Mouse (Mus musculus): ENCODE data around the gene Mrps16.
A peak's percentile ranks its signal among the peaks of the same experiment; 100 is the strongest.

Gene Mrps16

DNA sequence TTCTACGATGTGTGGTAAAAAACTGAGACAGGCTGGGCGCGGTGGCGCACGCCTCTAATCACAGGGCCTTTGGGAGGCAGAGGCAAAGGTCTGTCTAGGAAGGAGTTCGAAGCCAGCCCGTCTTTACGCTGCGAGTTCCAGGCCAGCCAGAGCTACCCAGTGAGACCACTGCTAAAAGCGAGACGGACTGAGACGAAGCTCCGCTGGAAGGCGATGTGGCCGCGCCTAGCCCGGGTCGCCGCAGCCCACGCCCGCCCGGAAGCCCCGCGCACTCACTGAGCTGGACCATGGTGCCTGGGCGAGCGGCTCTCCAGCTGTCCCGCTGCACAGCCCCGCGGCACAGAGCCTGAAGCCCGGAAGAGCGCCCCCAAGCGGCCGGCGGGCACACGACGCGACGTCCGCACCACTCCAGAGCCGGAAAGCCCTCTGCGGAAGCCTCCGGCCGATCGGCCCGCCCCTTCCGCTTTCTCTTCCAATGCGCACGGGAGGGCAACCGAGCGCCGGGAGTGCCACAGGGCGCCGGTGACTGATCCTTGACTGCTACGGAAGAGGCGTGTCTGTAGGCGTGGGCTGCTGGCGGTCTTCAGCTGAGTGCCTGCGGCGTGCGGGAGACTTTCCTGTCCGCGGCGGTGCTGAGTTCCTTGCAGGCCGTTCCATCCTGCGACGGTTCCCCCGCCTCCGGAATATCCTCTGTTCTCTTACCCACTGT, at the start of gene Mrps16:
Mrps16 (minus strand) TSS at position 430 of the 709 bp plus-strand sequence.
- peak; percentile 97 for DNase-seq (ENCODE audit: low spot score in 2 of 2)

DNA sequence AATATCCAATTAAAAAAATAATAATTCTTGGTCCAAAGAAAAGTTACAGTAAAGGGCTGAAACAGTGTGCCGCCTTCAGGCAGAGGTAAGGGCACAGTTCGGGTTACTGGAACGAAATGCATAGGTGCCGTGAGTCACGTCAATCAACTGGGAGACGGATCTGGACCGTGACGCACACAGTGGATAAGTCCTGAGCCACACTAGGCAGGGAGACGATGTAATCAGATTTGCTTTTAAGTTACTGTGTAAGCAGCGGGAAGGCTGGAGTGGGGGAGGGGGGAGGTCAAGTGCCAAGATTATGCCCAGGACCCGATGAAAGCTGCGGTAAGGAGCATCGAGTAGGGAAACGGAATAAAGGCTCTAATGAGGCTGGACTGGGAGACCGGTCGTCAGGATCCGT, 48.8 kb upstream of the Mrps16 start:
- no peak for DNase-seq (ENCODE audit: low spot score in 2 of 2)

DNA sequence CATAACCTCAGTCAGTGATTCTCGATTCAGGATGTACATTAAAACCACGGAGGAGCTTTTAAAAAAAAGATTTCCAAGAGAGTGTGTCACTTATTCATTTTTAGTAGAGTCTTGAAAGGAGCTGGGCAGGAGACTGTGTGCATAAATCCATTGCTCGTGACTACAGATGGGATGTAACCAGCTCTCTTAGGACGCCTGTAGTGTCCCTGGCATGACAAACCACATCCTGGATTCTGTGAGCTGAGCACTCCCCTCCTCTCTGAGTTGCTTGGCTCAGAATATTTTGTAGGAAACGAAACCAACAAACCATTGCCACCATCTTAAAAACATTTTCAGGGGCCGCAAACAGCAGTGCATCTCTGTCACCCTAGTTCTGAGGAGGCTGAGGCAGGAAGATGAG, 43.5 kb upstream of the Mrps16 start:
- DNase-seq (ENCODE audit: low spot score in 2 of 2): no peak

DNA sequence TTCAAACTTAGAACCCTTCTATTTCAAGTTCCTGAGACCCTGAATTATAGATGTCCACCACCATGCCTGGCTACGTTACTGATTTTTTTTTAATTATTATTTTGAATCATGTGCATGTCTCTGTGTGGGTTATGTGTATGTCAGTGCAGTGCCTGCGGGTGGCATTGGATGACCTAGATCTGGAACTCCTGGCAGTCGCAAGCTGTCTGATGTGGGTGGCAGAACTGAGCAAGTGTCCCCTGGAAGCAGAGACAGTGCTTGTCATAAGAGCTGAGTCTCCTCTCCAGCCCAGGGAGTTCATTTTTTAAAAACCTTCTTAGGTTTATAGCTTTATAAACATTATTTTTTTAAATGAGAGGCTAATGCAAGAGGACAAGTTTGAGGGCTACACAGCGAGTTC, 39.0 kb upstream of the Mrps16 start:
- DNase-seq (ENCODE audit: low spot score in 2 of 2): no peak

DNA sequence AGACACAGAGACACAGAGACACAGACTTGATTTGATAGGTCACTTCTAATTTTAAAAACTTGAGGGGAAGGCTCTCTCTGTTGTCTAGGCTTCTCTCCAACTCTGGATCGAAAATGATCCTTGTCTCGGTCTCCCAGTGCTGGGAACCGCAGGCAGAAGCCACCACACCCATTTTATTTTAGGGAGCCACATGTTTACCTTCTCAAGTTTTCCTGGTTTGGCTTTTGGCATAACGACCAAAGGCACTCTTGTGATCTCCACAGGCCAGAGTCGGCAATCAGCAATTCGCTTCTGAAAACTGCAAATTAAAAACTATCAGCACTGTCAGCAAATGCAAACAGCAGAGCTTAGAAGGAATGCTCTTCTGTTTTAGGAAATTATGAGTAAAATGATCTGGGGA, 38.3 kb upstream of the Mrps16 start:
- no peak for DNase-seq (ENCODE audit: low spot score in 2 of 2)

DNA sequence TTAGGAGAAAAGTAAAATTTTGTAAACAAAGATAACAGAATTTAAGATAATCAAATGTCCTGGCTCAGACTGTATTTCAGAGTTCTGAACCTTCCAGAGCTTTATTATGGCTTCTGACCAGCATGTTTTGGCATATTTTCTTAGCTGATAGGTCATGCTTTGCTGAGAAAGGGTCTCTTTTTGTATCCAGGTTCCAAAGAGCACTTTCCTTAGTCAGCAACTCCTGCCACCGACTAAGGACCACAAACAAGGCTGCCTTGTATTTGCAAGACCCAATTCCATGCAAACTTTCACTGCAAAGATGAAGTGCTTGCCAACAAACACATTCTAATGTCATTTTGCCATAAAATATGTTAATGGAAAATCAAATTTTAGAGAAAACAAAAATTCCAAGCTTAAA, 36.4 kb upstream of the Mrps16 start:
- no peak for DNase-seq (ENCODE audit: low spot score in 2 of 2)

DNA sequence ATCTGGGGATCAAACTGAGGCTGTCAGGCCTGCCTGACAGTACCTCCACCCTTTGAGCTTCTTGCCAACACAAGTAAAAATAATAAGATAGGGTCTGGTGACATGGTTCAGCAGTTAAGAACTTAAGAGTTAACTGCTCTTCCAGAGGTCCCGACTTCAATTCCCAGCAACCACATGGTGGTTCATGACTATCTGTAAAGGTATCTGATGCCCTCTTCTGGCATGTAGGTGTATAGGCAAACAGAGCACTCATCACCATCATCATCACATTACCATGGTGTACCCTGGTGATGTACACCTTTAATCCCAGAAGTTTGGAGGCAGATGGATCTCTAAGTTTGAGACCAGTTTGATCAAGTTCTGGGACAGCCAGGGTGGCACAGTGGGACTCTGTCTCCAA, 35.2 kb upstream of the Mrps16 start:
- DNase-seq (ENCODE audit: low spot score in 2 of 2): no peak

DNA sequence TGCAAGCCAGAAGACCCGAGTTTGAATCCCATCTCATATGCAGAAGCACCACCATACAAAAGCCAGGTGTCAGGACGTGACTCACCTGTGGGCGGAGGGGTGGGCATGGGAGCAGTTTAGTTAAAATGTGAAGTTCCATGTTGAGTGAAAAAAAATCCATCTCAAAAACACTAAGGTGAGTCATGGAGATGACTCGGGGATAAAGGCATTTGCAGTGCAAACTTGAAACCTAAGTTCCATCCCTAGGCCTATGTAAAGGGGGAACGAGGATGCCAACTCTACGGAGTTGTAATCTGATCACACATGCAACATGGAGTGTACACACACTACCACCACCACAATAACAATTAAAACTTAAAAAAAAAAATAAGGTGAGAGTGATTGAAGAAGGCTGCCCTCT, 29.6 kb upstream of the Mrps16 start:
- DNase-seq (ENCODE audit: low spot score in 2 of 2): no peak

DNA sequence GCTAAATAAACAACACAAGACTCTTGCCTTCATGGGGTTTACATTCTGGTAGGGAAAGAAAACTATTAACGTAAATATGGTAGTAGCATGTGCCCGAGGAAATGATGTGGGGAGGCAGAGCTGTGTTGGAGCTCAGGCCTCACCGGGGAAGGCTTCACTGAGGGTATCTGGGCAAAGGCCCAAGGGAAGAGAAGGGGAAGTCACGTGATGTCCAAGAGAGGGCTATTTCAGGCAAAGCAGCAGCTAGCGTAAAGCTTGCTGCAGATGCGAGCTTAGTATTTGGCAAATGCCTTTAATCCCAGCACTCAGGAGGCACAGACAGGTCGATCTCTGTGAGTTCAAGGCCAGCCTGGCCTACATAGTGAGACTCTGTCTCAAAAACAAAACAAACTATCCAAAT, 28.8 kb upstream of the Mrps16 start:
- peak; percentile 31 to 36 for DNase-seq (ENCODE audit: low spot score in 2 of 2)

DNA sequence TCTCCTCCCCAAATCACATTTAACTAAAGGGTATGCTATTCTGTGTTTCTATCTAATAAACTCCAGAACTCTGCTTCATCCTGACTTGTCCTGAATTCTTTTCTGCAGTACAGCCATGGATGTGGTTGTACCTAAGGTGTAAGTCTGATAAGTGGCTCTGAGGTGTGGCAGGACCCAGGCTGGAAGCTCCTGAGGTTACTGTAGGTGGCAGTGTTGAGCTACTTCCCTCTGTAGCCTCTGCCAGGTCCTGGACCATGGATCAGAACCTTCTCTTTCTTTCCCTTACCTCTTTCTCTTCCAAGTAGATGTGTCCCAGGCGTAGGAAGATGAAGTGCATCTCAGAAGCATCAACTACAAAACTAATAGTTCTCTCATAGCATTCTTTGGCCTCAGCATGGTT, 6.6 kb upstream of the Mrps16 start:
- DNase-seq (ENCODE audit: low spot score in 2 of 2): peak in 1 of 2 experiments; percentile 51

DNA sequence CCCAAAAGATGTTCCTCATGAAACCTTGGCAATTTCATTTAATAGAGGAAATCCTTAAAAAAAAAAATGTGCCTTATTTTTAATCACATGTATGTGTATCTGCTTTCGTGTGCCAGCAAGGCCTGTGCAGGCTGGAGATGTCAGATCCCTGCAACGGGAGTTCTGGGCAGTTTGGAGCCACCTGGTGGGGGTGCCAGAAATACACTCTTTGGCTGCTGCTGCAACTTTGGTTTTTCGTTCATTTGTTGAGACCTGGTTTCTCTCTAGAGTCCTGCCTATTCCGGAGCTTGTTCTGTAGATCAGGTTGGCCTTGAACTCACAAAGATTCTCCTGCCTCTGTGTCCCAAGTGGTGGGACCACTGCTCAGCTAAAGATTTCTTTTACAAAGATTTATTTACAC, 5.4 kb upstream of the Mrps16 start:
- no peak for DNase-seq (ENCODE audit: low spot score in 2 of 2)

DNA sequence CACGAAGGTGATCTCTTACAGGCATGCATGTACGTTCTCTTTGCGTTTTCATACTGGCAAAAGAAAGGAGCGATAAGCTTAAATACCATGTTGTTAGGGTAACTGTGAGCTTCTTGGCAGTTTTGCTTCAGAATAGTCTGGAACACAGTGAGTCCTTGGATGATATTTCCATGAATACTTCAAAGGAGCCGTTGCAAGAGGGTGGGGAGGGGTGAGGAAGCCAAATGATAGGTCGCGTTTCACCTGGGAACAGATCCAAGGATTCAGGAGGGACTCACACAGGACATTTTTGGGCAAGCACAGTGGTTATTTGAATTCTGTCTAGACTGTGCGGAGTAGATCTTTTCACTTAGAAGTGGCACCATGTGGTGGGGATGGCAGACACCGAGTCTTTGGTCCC, 3.8 kb upstream of the Mrps16 start:
- no peak for DNase-seq (ENCODE audit: low spot score in 2 of 2)

DNA sequence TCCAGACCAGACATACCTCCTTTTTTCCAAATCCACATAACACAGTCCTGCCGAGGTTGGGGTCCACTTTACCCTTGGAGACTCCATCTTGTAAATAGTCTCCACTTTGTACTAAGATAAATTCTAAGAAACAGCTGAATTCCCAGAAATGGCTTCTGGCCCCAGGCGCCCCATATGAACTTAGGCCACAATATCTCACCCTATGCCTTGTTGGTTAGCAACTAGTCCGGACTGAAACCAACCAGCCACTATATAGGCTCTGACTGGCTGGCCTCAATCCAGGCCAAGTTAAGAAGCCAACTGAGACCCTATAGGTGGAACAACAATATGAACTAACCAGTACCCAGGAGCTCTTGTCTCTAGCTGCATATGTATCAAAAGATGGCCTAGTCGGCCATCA, 1.1 kb downstream of the Mrps16 start:
- no peak for DNase-seq (ENCODE audit: low spot score in 2 of 2)

DNA sequence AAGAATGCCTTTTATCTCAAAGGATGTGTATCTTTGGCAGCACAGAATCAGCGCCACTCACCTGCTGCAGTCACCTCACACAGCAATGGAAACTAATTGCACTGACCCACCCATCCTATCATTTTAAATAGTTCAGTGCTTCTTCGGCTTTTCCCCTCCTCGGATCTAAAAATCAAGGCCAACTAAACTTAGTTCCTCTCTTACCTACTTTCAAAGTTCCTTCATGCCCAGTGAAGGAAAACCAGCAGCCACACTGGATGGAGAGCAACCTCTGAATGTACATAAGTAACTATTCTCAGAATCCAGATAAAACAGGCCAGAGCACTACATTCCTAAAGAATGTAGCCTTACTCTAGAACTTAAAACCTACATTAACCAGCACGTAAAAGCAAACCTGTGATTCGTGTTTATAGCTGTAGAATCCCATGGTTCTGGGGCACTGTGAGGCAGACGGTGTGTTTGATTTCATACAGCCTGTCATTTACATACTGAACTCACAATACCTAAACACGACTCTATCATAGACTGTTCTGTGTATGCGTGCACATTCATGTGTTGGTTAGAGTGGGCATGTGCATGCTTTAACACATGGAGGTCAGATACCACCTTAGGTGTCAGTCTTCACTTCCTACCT, 3.9 kb downstream of the Mrps16 start:
- no peak for DNase-seq (ENCODE audit: low spot score in 2 of 2)

DNA sequence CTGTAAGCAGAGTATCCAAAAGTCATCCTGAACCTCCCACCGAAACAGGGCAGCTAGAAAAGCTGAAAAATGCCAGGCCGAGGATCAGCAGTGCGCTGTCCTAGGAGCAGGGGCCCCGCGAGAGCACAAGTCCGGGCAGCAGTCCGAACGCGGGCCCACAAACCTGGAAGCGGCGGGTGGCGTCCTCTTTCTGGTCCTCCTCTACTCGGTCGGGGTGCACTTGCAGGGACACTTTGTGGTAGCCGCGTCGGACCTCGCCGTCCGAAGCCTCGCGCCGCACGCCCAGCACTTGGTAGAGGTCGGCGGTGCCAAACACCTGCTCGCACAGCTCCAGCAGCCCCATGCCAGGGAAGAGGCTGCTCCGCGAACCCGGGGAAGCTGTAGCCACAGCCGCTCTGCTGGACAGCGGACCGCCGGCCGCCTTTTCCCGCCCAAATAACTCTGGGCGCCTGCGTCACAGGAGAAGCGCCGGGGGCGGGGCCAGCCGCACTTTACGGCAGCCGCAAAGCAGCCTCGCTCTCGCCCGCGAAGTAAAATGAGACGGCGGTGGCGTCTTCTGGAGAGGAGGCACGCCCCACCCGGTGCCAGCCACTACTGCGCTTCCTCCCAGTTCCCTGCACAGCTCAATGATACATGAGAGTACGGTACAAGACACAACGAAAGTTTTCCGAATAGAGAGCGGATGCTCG, 4.8 kb downstream of the Mrps16 start, which contains the start of gene Dnajc9:
Dnajc9 (minus strand) TSS at position 470 of the 689 bp plus-strand sequence.
- DNase-seq (ENCODE audit: low spot score in 2 of 2): peak; percentile 96 to 97

DNA sequence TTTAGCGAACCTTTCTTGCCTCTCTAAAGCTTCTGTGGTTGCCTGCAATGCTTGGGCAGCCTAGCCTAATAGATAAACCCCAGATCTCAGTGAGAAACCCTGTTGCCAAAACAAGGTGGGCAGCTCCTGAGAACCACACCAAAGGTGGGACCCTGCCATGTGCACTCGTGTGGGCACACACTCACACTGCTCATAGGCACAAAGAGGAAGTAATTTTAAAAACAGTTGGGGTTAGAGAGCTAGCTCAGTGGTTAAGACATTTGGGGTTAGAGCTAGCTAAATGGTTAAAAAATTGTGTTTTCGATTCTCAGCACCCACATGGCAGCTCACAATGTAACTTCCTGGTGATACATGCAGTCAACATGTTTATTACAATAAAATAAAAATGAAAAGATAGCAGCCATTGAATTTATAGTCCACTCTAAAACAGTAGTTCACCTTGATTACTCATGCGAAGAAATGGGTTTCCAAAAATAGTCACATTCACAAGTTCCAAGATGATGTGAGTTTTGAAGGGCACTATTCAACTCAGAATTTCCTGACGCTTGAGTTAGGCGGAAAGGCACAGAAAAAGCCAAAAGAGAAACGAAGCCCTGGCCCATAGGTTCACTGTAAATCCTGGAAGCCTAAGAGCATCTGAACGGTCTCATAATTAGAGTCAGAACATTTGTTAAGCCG, 13.5 kb downstream of the Mrps16 start:
- no peak for DNase-seq (ENCODE audit: low spot score in 2 of 2)

DNA sequence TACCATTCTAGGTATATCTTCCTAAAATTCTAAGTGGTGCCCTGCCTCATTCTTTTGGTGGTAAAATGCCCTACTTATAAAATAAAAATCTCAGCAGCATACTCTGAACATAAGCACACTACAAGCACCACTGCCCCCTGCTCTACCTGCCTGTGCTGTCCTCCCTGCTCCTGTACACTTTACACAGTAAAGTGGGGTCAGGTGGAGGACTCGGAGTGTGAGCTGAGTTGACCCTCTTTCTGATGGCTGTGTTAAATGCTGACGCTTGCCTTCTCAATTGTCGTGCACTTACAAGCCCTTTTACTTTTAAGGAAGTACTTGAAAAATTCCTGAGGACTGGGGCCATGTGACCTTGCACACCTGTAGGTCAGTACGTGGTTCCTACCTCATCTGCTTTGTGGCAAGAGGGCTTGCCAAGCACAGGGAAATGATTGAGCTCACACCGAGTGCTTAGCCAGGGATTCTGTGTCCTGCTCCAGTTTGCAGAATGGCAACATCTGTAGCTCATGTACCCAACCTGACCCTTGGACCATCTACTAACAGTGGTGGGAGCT, 14.3 kb downstream of the Mrps16 start:
- no peak for DNase-seq (ENCODE audit: low spot score in 2 of 2)

DNA sequence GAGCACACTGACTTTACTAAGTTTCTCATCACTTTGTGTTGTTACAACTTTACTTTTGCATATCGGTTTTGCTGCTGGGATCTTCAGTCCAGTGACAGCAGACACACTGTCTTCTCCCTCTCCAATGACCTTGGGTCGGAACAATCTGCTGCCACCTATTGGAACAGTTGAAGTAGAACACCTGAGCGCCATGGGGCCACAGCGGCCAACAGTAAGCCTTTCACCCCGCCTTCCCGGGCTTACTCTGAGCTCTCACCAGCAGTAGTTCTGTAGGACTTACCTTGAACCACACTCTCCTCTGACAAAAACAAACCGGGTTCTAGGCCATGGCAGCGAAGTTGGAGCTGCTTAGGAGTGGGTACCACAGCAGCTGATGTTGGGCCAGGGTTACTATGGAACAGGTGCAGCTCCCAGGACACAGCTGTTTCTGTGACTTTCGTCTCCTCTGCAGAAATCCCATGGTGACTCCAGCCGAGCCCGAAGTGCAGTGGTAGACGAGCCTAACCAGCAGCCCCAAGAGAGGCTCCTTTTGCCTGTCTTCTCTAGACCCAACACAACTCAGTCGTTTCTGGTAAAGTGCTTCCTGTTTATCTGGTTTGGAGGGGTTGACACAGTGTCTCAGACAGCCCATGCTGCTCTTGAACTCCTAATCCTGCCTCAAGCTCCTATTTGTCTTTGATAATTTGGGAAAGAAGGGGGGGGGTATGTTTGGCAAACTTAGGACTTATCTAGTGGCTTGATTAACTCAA, 14.9 kb downstream of the Mrps16 start:
- DNase-seq (ENCODE audit: low spot score in 2 of 2): no peak

DNA sequence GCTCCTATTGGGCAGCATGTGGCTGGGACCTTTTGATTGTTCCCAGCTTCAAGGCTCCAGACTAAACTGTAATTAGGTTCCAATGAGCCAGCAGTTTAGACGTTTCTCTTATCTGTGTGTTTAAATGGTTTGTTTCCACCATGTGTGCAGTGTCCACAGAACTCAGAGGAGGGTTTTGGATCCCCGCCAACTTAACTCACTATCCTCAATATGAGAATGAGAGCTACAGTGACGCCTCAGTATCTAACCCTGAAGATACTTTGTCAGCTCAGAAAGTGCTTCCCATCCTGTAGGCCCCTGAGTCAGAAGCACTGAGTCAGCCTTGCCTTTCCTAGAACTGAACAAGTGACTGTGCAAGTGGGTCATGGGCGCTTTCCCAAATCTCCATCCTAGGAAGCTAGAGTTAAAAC, 16.3 kb downstream of the Mrps16 start:
- no peak for DNase-seq (ENCODE audit: low spot score in 2 of 2)

DNA sequence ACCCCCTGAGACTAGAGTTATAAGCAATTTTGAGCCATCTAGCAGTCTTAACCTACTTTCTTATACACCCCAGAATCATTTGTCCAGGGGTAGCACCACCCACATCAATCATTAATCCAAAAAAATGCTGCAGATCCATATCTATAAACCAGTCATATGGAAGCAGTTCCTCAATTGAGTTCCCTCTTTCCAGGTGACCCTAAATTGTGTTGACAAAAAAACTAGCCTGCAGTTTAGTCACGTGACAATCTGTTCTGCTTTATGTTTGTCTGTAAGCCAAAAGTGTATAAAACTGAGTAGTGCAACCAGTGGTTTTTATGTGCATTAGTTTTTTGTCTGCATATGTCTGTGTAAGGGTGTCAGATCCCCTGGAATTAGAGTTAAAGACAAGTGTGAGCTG, 21.6 kb downstream of the Mrps16 start:
- no peak for DNase-seq (ENCODE audit: low spot score in 2 of 2)

DNA sequence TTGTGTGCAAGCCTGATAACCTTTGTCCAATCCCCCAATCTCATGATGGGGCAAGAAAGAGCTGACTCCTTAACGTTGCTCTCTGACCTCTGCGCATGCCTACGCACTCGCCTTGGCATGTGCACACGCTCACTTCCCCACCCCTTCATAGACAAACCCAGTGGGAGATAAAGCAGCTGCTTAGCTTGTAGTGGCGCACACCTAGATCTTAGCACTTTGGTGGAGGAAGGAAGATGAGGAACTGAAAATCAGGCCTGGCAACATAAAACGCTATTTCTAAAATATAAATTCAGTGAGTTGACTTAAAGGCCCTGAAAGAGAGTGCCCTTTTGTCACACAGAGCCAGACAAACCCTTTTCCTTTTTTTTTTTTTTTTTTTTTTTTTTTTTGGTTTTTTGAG, 22.6 kb downstream of the Mrps16 start:
- no peak for DNase-seq (ENCODE audit: low spot score in 2 of 2)

All from right cerebral cortex, postnatal 10 days (tissue).